Mouse (Mus musculus) erythroblast, embryonic 14.5 days (primary cell): ENCODE data around the gene Shroom1.

ENCODE experiments used
- GATA1 ChIP-seq: IDR thresholded peaks from 2 replicates; pipeline ENCODE4 v1.6.1; 2012; ENCODE audit warnings: low read length, inconsistent platforms, mixed read lengths
- TAL1 ChIP-seq: IDR thresholded peaks from 3 replicates; pipeline ENCODE4 v1.6.1; 2012; ENCODE audit warnings: low read length, inconsistent platforms, mixed read lengths

DNA sequence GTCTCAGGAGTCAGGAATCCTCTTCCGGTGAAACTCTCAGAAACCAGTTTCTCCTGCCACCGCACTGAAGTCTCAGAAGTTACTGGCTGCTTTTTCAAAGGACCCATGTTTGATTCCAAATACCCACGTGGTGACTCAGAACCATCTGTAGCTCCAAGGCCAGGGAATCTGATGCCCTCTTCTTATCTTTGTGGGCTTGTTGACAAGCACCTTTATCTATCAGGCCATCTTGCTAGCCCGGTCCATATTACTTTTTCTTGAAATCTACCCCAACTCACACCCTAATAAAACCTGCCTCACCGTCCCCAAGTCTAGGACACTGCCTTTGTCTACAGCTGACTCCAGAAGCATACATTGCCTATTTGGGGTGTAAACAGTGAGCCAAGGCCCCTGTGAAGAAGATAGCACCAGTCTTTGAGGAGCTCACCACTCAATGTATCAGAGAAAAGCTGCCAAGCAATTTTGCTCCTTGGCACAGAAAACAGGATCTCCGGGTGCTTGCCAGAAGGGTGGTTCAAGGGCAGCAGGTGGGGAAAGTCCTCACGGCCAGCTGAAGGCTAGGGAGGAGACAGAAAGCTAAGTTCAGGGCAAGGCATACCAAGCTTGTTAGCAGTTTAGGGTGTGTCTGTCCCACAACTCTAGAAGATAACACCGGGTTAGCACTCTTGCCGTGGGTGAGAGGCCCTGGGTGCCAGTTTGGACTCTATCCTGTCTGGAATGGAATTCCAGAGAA is 26.3 kb downstream of the Shroom1 start:
- peak; percentile 58; the same call in 2 of the 3 replicates for TF ChIP-seq TAL1
- peak; percentile 92 for TF ChIP-seq GATA1
